Mouse (Mus musculus) C2C12 (cell line): ENCODE data around the gene Micall1.

ENCODE experiments used
- CEBPB ChIP-seq: IDR thresholded peaks from one replicate; pipeline ENCODE4 v1.6.1; 2011; ENCODE audit warnings: low read depth, mild to moderate bottlenecking, control low read depth, moderate library complexity
- CTCF ChIP-seq: IDR thresholded peaks from one replicate; pipeline ENCODE4 v1.5.1; 2011; ENCODE audit not compliant: control insufficient read depth, insufficient read depth, insufficient read length
- FOSL1 ChIP-seq: IDR thresholded peaks from one replicate; pipeline ENCODE4 v1.8.0; 2011; ENCODE audit warnings: mild to moderate bottlenecking, low read length; ENCODE audit not compliant: poor library complexity, insufficient read depth, severe bottlenecking
- MAX ChIP-seq: IDR thresholded peaks from one replicate; pipeline ENCODE4 v1.6.1; 2011; ENCODE audit warnings: mild to moderate bottlenecking, control low read depth
- MYOD1 ChIP-seq: IDR thresholded peaks from one replicate; pipeline ENCODE4 v1.6.1; 2011; ENCODE audit warnings: low read depth; ENCODE audit not compliant: control insufficient read depth, insufficient read length
- USF1 ChIP-seq: IDR thresholded peaks from one replicate; pipeline ENCODE4 v1.6.1; 2011; ENCODE audit warnings: low read depth, mild to moderate bottlenecking, control low read depth, moderate library complexity

- peak; percentile 37 for TF ChIP-seq CTCF
- peak; percentile 9 for TF ChIP-seq USF1
- TF ChIP-seq CEBPB: no peak
- TF ChIP-seq MYOD1: no peak
- no peak for TF ChIP-seq FOSL1
- peak; percentile 82 for TF ChIP-seq MAX
These were observed 37.3 kb upstream of the Micall1 start for GRCm38 (mm10) chr15:79071117-79072039.
